Mouse (Mus musculus): Measurements from ENCODE around the gene Asb3. TPM values are rescaled to one million over a fixed set of nuclear protein-coding genes. Genes with fewer than 3 reads are reported as not detected.

The Asb3 gene
- total and polyA plus RNA-seq, 3 experiments, result 2.6 to 9.2 (median 7.8) TPM

DNA sequence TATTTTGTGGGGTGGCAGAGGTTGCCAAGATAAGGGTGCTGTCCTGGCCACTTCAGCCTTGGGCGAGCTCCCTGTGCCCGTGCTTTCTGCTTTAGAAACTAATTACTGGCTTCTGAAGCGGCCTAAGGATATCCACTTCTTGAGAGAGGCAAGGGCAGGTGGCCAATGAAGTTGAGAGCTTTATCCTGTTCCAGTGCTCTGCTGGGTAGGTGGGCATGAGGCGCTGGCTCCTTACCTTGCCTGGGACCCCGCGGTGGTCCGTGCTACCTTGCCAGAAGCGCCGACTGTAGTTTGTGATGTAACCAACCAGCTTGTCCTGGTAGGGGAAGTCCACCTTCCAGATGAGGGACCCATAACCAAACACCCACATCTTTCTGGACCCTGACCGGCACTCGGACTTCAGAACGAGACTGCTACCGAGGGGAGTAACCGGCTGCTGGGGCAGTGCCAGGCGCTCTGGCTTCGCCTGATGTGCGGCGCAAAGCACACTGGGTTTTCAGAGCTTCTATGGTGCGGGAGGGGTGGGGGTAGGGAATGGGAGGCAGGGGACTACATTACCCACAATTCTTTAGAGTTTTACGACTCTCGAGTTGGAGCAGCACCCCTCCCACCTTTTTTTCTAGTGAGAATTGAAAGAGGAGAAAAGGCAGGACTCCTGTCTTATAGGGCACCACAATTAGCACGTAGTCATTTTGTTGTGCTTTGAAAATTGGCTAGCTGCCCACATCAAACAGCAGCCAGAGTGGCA is 100.8 kb downstream of the Asb3 start, which contains the start of gene Chac2:
Chac2 (minus strand) TSS at position 474 of the 748 bp plus-strand sequence.
- under 1% methylated on average over 22 of the region's 22 CpGs for WGBS
- H3K27ac ChIP-seq, result peak within 1 kb of the TSS; percentile 84
- peak within 1 kb of the TSS; percentile 87 for H3K9ac ChIP-seq (ENCODE audit: low read depth, low read length)
- peak within 1 kb of the TSS; percentile 58 for H3K4me3 ChIP-seq
- H3K4me1 ChIP-seq (ENCODE audit: control insufficient read depth, insufficient read depth, low read length), result peaks cover 3% of the 10 kb centered on the region
- TF ChIP-seq EP300 (IDR thresholded peaks at IDR 0.05; ENCODE audit: insufficient read depth, low read depth, low read length), result 0 out of 2 replicates have a peak, but pooled peaks have one; percentile 8
- peak; percentile 60 for TF ChIP-seq POLR2A (IDR thresholded peaks at IDR 0.05; ENCODE audit: insufficient read depth, low read depth, low read length)
- no peak for TF ChIP-seq CTCF (IDR thresholded peaks at IDR 0.05)
- no peaks in the 10 kb centered on the region for H3K79me2 ChIP-seq (replicated peaks; ENCODE audit: control insufficient read depth, insufficient read depth, low read length)
- no peaks in the 10 kb centered on the region; the same call in 1 of the 2 replicates for H3K36me3 ChIP-seq (ENCODE audit: control insufficient read depth, insufficient read depth, low read length)
- H3K27me3 ChIP-seq (ENCODE audit: control insufficient read depth, insufficient read depth, low read length), result no peaks in the 10 kb centered on the region
- DNase-seq, result peak; percentile 86 to 89
- intact Hi-C loops (cut with DNase I), result loop anchor here (2.0 to 10.0 kb wide), 2 partner anchors 31 to 389 kb away; partner anchors contain the start of genes Erlec1 and Stc2

DNA sequence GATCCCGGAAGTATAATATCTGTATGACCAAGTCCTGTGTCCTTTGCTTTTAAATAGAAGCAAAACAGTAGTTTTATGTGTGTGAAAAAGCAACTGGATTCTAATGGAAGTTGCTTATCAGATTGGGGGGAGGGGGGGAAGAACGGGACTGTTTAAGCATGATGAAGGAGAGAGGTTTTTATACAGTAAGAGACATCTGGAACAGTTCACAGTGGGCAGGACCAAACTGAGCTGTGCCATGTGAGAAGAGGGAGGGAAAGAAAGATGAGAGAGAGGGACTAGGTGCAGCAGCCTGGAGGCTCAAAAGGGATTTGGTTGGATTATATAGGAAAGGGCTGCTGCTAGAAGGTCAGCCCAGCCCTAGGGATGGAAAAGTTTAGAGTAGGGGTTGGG is 101.4 kb downstream of the Asb3 start:
- Histone ChIP-seq H3K79me2 (replicated peaks; ENCODE audit: control insufficient read depth, insufficient read depth, low read length) (no peaks in the 10 kb centered on the region), H3K4me1 (ENCODE audit: control insufficient read depth, insufficient read depth, low read length) (peaks cover 3% of the 10 kb centered on the region), H3K27ac (peak overlapping the region; percentile 84), H3K9ac (ENCODE audit: low read depth, low read length) (peak overlapping the region; percentile 46), H3K4me3 (peak overlapping the region; percentile 58), H3K27me3 (ENCODE audit: control insufficient read depth, insufficient read depth, low read length) (no peaks in the 10 kb centered on the region), H3K36me3 (ENCODE audit: control insufficient read depth, insufficient read depth, low read length) (no peaks in the 10 kb centered on the region; the same call in 1 of the 2 replicates)
- DNase-seq, result no peak
- 1% methylated on average over 2 of the region's 2 CpGs for WGBS
- intact Hi-C loops (cut with DNase I), result loop anchor here (2.0 to 10.0 kb wide), 2 partner anchors 32 to 388 kb away; partner anchors contain the start of genes Erlec1 and Stc2
- no peak for TF ChIP-seq CTCF (IDR thresholded peaks at IDR 0.05)
- no peak for TF ChIP-seq POLR2A (IDR thresholded peaks at IDR 0.05; ENCODE audit: insufficient read depth, low read depth, low read length)
- TF ChIP-seq EP300 (IDR thresholded peaks at IDR 0.05; ENCODE audit: insufficient read depth, low read depth, low read length), result no peak

DNA sequence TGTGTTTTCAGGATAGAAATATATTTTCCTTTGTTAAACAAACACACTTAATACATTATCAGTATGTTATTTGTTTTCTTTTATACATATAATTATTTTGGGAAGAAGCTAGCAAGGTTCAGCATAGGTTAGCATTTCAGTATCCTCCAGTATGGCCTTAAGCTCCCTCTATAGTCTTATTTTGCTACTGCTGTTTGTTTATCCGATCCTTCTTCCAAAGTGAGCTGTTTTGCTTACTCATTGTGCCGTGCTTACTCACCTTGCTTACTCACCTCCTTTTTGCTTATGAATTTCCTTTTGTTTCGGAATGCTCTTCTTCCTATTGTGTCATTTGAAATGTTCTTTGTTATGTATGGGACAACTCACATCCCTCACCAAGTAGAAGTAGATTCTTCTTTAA is 111.5 kb downstream of the Asb3 start:
- Histone ChIP-seq H3K4me1 (ENCODE audit: control insufficient read depth, insufficient read depth, low read length) (no peaks in the 10 kb centered on the region), H3K4me3 (no peak overlapping the region), H3K9ac (ENCODE audit: low read depth, low read length) (no peak overlapping the region), H3K27me3 (ENCODE audit: control insufficient read depth, insufficient read depth, low read length) (no peaks in the 10 kb centered on the region), H3K36me3 (ENCODE audit: control insufficient read depth, insufficient read depth, low read length) (no peaks in the 10 kb centered on the region), H3K27ac (no peak overlapping the region), H3K79me2 (replicated peaks; ENCODE audit: control insufficient read depth, insufficient read depth, low read length) (no peaks in the 10 kb centered on the region; the same call in 1 of the 2 replicates)
- 87% methylated on average over 3 of the region's 3 CpGs for WGBS
- intact Hi-C loops (cut with DNase I), result no loop called here
- DNase-seq, result no peak
- TF ChIP-seq POLR2A (IDR thresholded peaks at IDR 0.05; ENCODE audit: insufficient read depth, low read depth, low read length) (no peak), EP300 (IDR thresholded peaks at IDR 0.05; ENCODE audit: insufficient read depth, low read depth, low read length) (no peak), CTCF (IDR thresholded peaks at IDR 0.05) (no peak)

- 82% methylated on average over 5 of the region's 5 CpGs for WGBS
- Histone ChIP-seq H3K9ac (ENCODE audit: low read depth, low read length) (no peak overlapping the region), H3K79me2 (replicated peaks; ENCODE audit: control insufficient read depth, insufficient read depth, low read length) (no peaks in the 10 kb centered on the region; the same call in 1 of the 2 replicates), H3K4me1 (ENCODE audit: control insufficient read depth, insufficient read depth, low read length) (no peaks in the 10 kb centered on the region), H3K27me3 (ENCODE audit: control insufficient read depth, insufficient read depth, low read length) (no peaks in the 10 kb centered on the region), H3K27ac (no peak overlapping the region), H3K36me3 (ENCODE audit: control insufficient read depth, insufficient read depth, low read length) (no peaks in the 10 kb centered on the region), H3K4me3 (no peak overlapping the region)
- intact Hi-C loops (cut with DNase I), result no loop called here
- TF ChIP-seq CTCF (IDR thresholded peaks at IDR 0.05) (no peak), EP300 (IDR thresholded peaks at IDR 0.05; ENCODE audit: insufficient read depth, low read depth, low read length) (no peak), POLR2A (IDR thresholded peaks at IDR 0.05; ENCODE audit: insufficient read depth, low read depth, low read length) (no peak)
- DNase-seq, result no peak
Observed at GRCm38 (mm10) chr11:30998199-30998598, 113.0 kb downstream of the Asb3 start.

GRCm38 (mm10) chr11:30998704-30999103 is 113.5 kb downstream of the Asb3 start:
- TF ChIP-seq POLR2A (IDR thresholded peaks at IDR 0.05; ENCODE audit: insufficient read depth, low read depth, low read length), result no peak
- TF ChIP-seq CTCF (IDR thresholded peaks at IDR 0.05), result no peak
- H3K9ac ChIP-seq (ENCODE audit: low read depth, low read length), result no peak overlapping the region
- DNase-seq, result no peak
- H3K36me3 ChIP-seq (ENCODE audit: control insufficient read depth, insufficient read depth, low read length), result no peaks in the 10 kb centered on the region
- no peak overlapping the region for H3K4me3 ChIP-seq
- no peak overlapping the region for H3K27ac ChIP-seq
- no peaks in the 10 kb centered on the region for H3K4me1 ChIP-seq (ENCODE audit: control insufficient read depth, insufficient read depth, low read length)
- whole genome bisulfite sequencing, result 88% methylated on average over 2 of the region's 2 CpGs
- no peaks in the 10 kb centered on the region for H3K27me3 ChIP-seq (ENCODE audit: control insufficient read depth, insufficient read depth, low read length)
- intact Hi-C loops (cut with DNase I), result no loop called here
- no peaks in the 10 kb centered on the region; the same call in 1 of the 2 replicates for H3K79me2 ChIP-seq (replicated peaks; ENCODE audit: control insufficient read depth, insufficient read depth, low read length)

- 68% methylated on average over 2 of the region's 2 CpGs for WGBS
- Histone ChIP-seq H3K4me3 (no peak overlapping the region), H3K9ac (ENCODE audit: low read depth, low read length) (no peak overlapping the region)
Observed at GRCm38 (mm10) chr11:31000028-31000427, 114.8 kb downstream of the Asb3 start.

More at GRCm38 (mm10) chr11:31000028-31000427, 114.8 kb downstream of the Asb3 start:
- Histone ChIP-seq H3K27ac (no peak overlapping the region), H3K79me2 (replicated peaks; ENCODE audit: control insufficient read depth, insufficient read depth, low read length) (no peaks in the 10 kb centered on the region; the same call in 1 of the 2 replicates), H3K4me1 (ENCODE audit: control insufficient read depth, insufficient read depth, low read length) (no peaks in the 10 kb centered on the region), H3K27me3 (ENCODE audit: control insufficient read depth, insufficient read depth, low read length) (no peaks in the 10 kb centered on the region), H3K36me3 (ENCODE audit: control insufficient read depth, insufficient read depth, low read length) (no peaks in the 10 kb centered on the region)
- TF ChIP-seq CTCF (IDR thresholded peaks at IDR 0.05), result no peak
- TF ChIP-seq POLR2A (IDR thresholded peaks at IDR 0.05; ENCODE audit: insufficient read depth, low read depth, low read length), result no peak
- TF ChIP-seq EP300 (IDR thresholded peaks at IDR 0.05; ENCODE audit: insufficient read depth, low read depth, low read length), result no peak
- intact Hi-C loops (cut with DNase I), result no loop called here
- no peak for DNase-seq
